Mouse (Mus musculus): Measurements from ENCODE around the gene Cracr2b. TPM values are rescaled to one million over a fixed set of nuclear protein-coding genes. Genes with fewer than 3 reads are reported as not detected.
"Not testable (repeated sequence)": the region's sequence is repeated elsewhere in the genome, so short reads cannot be mapped to it uniquely, and the experiment has no call there.

Gene Cracr2b
- polyA plus RNA-seq, 1 experiment from 2014 or later = 12.7 TPM

GRCm38 (mm10) chr7:141443828-141444237, 17.1 kb upstream of the Cracr2b start, which contains the start of gene Pidd1:
Gene Pidd1, minus strand, starts transcription at chr7:141444025.
- ATAC-seq (ENCODE audit: insufficient number of reproducible peaks, insufficient read depth, low FRiP score, low TSS enrichment, low read depth) = peak; percentile 58

GRCm38 (mm10) chr7:141446374-141446773, 14.5 kb upstream of the Cracr2b start:
- H3K4me3 ChIP-seq = not testable (repeated sequence)
- WGBS = 83% methylated on average over 3 of the region's 3 CpGs

More at GRCm38 (mm10) chr7:141443828-141444237, 17.1 kb upstream of the Cracr2b start, which contains the start of gene Pidd1:
- Histone ChIP-seq H3K4me2 (peak within 1 kb of the TSS; percentile 86), H3K27me3 (no peaks in the 10 kb centered on the region), H3K27ac (peak within 1 kb of the TSS; percentile 53), H3K4me3 (peak within 1 kb of the TSS; percentile 52), H3K9ac (peak within 1 kb of the TSS; percentile 75), H3K4me1 (peaks cover 46% of the 10 kb centered on the region), H3K36me3 (peaks cover 33% of the 10 kb centered on the region), H3K9me3 (no peaks in the 10 kb centered on the region)
- WGBS = under 1% methylated on average over 25 of the region's 25 CpGs

GRCm38 (mm10) chr7:141447110-141447991, 13.5 kb upstream of the Cracr2b start, which contains the start of gene Rplp2:
Gene Rplp2, plus strand, starts transcription at chr7:141447370.
- WGBS = under 1% methylated on average over 63 of the region's 63 CpGs

More at GRCm38 (mm10) chr7:141446374-141446773, 14.5 kb upstream of the Cracr2b start:
- H3K9ac ChIP-seq; H3K27me3 ChIP-seq; H3K27ac ChIP-seq; ATAC-seq (ENCODE audit: insufficient number of reproducible peaks, insufficient read depth, low FRiP score, low TSS enrichment, low read depth); H3K9me3 ChIP-seq: not testable (repeated sequence)
- Histone ChIP-seq H3K36me3 (peaks cover 34% of the 10 kb centered on the region), H3K4me2 (peak overlapping the region; percentile 76), H3K4me1 (peaks cover 46% of the 10 kb centered on the region)

GRCm38 (mm10) chr7:141451928-141452327, 9.0 kb upstream of the Cracr2b start:
- Histone ChIP-seq H3K4me3 (no peak overlapping the region), H3K9ac (no peak overlapping the region), H3K4me1 (peaks cover 29% of the 10 kb centered on the region), H3K27ac (no peak overlapping the region), H3K27me3 (peaks cover 10% of the 10 kb centered on the region; the same call in 1 of the 2 replicates), H3K9me3 (no peaks in the 10 kb centered on the region), H3K4me2 (no peak overlapping the region), H3K36me3 (peaks cover 40% of the 10 kb centered on the region)
- ATAC-seq (ENCODE audit: insufficient number of reproducible peaks, insufficient read depth, low FRiP score, low TSS enrichment, low read depth) = no peak

More at GRCm38 (mm10) chr7:141447110-141447991, 13.5 kb upstream of the Cracr2b start, which contains the start of gene Rplp2:
- H3K4me2 ChIP-seq = peak within 1 kb of the TSS; percentile 76
- H3K4me3 ChIP-seq = peak within 1 kb of the TSS; percentile 81
- H3K27ac ChIP-seq = peak within 1 kb of the TSS; percentile 87
- H3K4me1 ChIP-seq = peaks cover 37% of the 10 kb centered on the region
- peak within 1 kb of the TSS; percentile 95 for H3K9ac ChIP-seq
- no peaks in the 10 kb centered on the region for H3K27me3 ChIP-seq
- H3K36me3 ChIP-seq = peaks cover 39% of the 10 kb centered on the region
- no peaks in the 10 kb centered on the region for H3K9me3 ChIP-seq
- ATAC-seq (ENCODE audit: insufficient number of reproducible peaks, insufficient read depth, low FRiP score, low TSS enrichment, low read depth) = peak; percentile 85

- no peak overlapping the region for H3K27ac ChIP-seq
- H3K27me3 ChIP-seq = peaks cover 17% of the 10 kb centered on the region
- H3K4me2 ChIP-seq = no peak overlapping the region
- peaks cover 37% of the 10 kb centered on the region for H3K36me3 ChIP-seq
- H3K9ac ChIP-seq = no peak overlapping the region
- H3K4me3 ChIP-seq = no peak overlapping the region
- 78% methylated on average over 2 of the region's 2 CpGs for WGBS
- no peak for ATAC-seq (ENCODE audit: insufficient number of reproducible peaks, insufficient read depth, low FRiP score, low TSS enrichment, low read depth)
- peaks cover 24% of the 10 kb centered on the region for H3K4me1 ChIP-seq
- no peaks in the 10 kb centered on the region for H3K9me3 ChIP-seq
Observed at GRCm38 (mm10) chr7:141453636-141454035, 7.3 kb upstream of the Cracr2b start.

- Histone ChIP-seq H3K4me3 (peak within 1 kb of the TSS; percentile 66), H3K27ac (peak within 1 kb of the TSS; percentile 28; the same call in 1 of the 2 replicates), H3K4me2 (peak within 1 kb of the TSS; percentile 98), H3K4me1 (peaks cover 15% of the 10 kb centered on the region), H3K9ac (peak within 1 kb of the TSS; percentile 76), H3K9me3 (no peaks in the 10 kb centered on the region), H3K27me3 (peaks cover 31% of the 10 kb centered on the region), H3K36me3 (peaks cover 27% of the 10 kb centered on the region)
- ATAC-seq (ENCODE audit: insufficient number of reproducible peaks, insufficient read depth, low FRiP score, low TSS enrichment, low read depth) = peak; percentile 73
- WGBS = under 1% methylated on average over 39 of the region's 45 CpGs
Observed at GRCm38 (mm10) chr7:141454967-141455551, 5.8 kb upstream of the Cracr2b start, which contains the start of gene Pnpla2. Gene Pnpla2, plus strand, starts transcription at chr7:141455198.

GRCm38 (mm10) chr7:141455610-141456314, 5.1 kb upstream of the Cracr2b start:
- H3K27ac ChIP-seq = peak overlapping the region; percentile 28; the same call in 1 of the 2 replicates

GRCm38 (mm10) chr7:141456739-141457138, 4.2 kb upstream of the Cracr2b start:
- no peak overlapping the region for H3K9ac ChIP-seq
- ATAC-seq (ENCODE audit: insufficient number of reproducible peaks, insufficient read depth, low FRiP score, low TSS enrichment, low read depth) = no peak
- peaks cover 10% of the 10 kb centered on the region for H3K36me3 ChIP-seq
- WGBS = 85% methylated on average over 6 of the region's 6 CpGs
- H3K9me3 ChIP-seq = no peaks in the 10 kb centered on the region
- H3K27me3 ChIP-seq = peaks cover 48% of the 10 kb centered on the region
- 0 out of 2 replicates have a peak overlapping the region, but pooled peaks have one; percentile 66 for H3K4me3 ChIP-seq
- H3K27ac ChIP-seq = no peak overlapping the region
- H3K4me2 ChIP-seq = peak overlapping the region; percentile 98
- peaks cover 23% of the 10 kb centered on the region for H3K4me1 ChIP-seq

More at GRCm38 (mm10) chr7:141455610-141456314, 5.1 kb upstream of the Cracr2b start:
- Histone ChIP-seq H3K4me1 (peaks cover 16% of the 10 kb centered on the region), H3K36me3 (peaks cover 20% of the 10 kb centered on the region), H3K4me2 (peak overlapping the region; percentile 98), H3K27me3 (peaks cover 38% of the 10 kb centered on the region), H3K4me3 (peak overlapping the region; percentile 66), H3K9ac (peak overlapping the region; percentile 76), H3K9me3 (no peaks in the 10 kb centered on the region)
- WGBS = 2% methylated on average over 23 of the region's 23 CpGs
- no peak for ATAC-seq (ENCODE audit: insufficient number of reproducible peaks, insufficient read depth, low FRiP score, low TSS enrichment, low read depth)

- 90% methylated on average over 14 of the region's 14 CpGs for WGBS
- no peak overlapping the region for H3K4me2 ChIP-seq
- peaks cover 5% of the 10 kb centered on the region for H3K36me3 ChIP-seq
- no peak overlapping the region for H3K4me3 ChIP-seq
- H3K9me3 ChIP-seq = no peaks in the 10 kb centered on the region
- H3K27ac ChIP-seq = no peak overlapping the region
- H3K9ac ChIP-seq = no peak overlapping the region
- H3K27me3 ChIP-seq = peaks cover 53% of the 10 kb centered on the region
- H3K4me1 ChIP-seq = peaks cover 27% of the 10 kb centered on the region
- no peak for ATAC-seq (ENCODE audit: insufficient number of reproducible peaks, insufficient read depth, low FRiP score, low TSS enrichment, low read depth)
Observed at GRCm38 (mm10) chr7:141457236-141457635, 3.7 kb upstream of the Cracr2b start.

GRCm38 (mm10) chr7:141457986-141458660, 2.8 kb upstream of the Cracr2b start:
- Histone ChIP-seq H3K36me3 (peaks cover 3% of the 10 kb centered on the region; the same call in 1 of the 2 replicates), H3K9ac (no peak overlapping the region), H3K27ac (no peak overlapping the region), H3K4me3 (no peak overlapping the region), H3K4me1 (peaks cover 30% of the 10 kb centered on the region), H3K27me3 (peaks cover 61% of the 10 kb centered on the region), H3K4me2 (no peak overlapping the region), H3K9me3 (no peaks in the 10 kb centered on the region)
- no peak for ATAC-seq (ENCODE audit: insufficient number of reproducible peaks, insufficient read depth, low FRiP score, low TSS enrichment, low read depth)
- WGBS = 77% methylated on average over 15 of the region's 15 CpGs

Measured in embryonic facial prominence, embryonic 13.5 days (tissue).